Mouse (Mus musculus): ENCODE measurements at regions not wholly inside any gene's neighbourhood (a gene's known extent, or its start where the extent isn't known, plus 50 kb on each side); places are given as distances from the start of the nearest gene placed in this dataset.

GRCm38 (mm10) chr8:79587258-79587657 is 52.2 kb upstream of the Otud4 start:
- DNase-seq, result peak; percentile 71

- peak; percentile 78 for DNase-seq
These were observed 54.5 kb upstream of the Otud4 start for GRCm38 (mm10) chr8:79584966-79585365.

GRCm38 (mm10) chr8:79583326-79583725 is 56.1 kb upstream of the Otud4 start:
- peak; percentile 49 for DNase-seq

GRCm38 (mm10) chr8:79582195-79582594 is 57.2 kb upstream of the Otud4 start:
- DNase-seq, result no peak

- DNase-seq, result peak; percentile 15
These were observed 63.3 kb upstream of the Otud4 start for GRCm38 (mm10) chr8:79576086-79576485.

DNA sequence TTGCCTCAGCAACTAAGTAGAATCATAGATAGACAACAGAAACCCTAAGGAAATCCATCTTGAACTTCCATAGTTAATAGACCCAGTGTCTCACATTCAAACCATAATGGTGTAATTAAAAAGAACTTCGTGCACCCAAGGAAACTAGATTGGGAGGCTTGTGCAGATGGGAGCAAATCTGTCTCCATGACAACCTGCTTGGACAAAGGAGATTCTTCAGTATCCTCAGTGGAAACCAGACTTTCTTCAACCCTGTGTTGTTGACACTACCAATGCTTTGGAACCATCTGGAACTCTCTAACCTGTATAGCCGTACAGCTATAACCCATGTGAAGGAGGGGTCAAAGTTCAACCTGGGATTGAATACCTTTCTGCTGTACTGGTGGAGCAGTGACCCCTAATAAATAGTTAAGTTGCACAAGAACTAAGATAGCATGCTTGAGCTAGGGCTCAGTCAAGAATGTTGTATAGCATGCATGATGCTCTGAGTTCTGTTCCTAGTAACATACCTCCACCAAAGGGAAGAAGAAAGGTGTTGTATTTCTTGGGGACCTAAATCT is 64.2 kb upstream of the Otud4 start:
- no peak for DNase-seq

GRCm38 (mm10) chr8:79573491-79573890 is 65.9 kb upstream of the Otud4 start:
- no peak for DNase-seq

DNA sequence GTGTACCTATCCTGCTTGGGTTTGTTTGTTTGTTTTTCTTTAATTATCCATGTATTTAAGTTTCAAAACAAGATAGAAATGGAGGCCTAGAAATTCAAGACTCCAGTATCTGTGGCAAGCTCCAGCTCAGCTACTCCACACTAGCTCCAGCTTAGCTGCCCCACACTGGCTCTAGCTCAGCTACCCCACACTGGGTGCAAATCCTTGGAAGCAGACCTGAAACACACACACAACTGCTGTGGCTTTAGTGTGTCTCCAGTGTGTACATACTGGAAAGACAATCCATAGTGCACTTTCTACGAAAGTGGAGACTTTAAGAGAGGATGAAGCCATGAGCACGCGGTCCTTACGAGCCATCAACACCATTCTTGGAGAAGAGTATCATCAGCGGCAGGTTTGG is 66.9 kb upstream of the Otud4 start:
- DNase-seq, result no peak

- no peak for DNase-seq
These were observed 76.3 kb upstream of the Otud4 start for GRCm38 (mm10) chr8:79563101-79563500.

DNA sequence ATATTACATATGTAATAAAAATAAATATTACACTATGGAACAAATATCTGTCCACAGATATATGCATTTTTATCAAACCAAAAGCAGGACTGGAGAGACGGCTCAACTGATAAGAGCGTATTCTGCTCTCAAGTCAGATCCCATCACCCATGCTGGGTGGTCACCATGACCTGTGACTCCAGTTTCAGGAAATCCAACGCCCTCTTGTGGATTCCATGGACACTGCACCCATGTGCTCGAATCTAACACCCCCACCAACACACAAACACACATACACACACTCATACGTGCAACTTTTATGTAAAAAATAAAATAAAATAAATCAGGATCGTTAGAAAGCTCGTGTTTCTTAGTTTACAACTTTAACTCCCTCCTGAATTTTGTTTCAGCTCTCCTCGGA is 76.7 kb upstream of the Otud4 start:
- DNase-seq, result no peak

DNA sequence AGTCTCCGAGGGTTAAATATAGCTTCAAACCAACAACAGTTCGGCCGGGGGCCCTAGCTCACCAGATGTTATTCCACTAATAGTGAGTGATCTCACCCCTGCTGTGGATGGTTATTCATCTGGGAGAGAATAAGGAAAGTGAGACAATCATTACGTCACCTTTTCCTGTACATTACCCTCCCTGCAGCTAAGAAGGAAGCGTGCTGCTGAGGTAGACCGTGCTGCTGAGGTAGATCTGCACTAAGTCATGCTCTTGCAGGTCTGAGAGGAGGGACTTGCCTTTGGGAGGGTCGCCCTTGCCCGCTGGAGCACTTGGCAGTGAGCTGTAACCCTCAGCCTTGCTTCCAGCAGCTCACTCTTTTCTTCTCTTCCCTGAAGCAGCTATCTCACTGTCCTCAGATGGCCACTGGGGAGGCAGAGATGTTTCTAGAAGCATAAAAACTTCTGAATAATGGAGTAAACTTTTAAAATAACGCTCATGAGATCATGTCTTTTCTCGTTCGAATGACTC is 77.3 kb upstream of the Otud4 start:
- peak; percentile 7 for DNase-seq

GRCm38 (mm10) chr8:79561269-79562063 is 78.0 kb upstream of the Otud4 start:
- DNase-seq, result no peak

- no peak for DNase-seq
These were observed 79.9 kb upstream of the Otud4 start for GRCm38 (mm10) chr8:79559516-79559915.

GRCm38 (mm10) chr8:79554311-79554710 is 85.1 kb upstream of the Otud4 start:
- DNase-seq, result no peak

DNA sequence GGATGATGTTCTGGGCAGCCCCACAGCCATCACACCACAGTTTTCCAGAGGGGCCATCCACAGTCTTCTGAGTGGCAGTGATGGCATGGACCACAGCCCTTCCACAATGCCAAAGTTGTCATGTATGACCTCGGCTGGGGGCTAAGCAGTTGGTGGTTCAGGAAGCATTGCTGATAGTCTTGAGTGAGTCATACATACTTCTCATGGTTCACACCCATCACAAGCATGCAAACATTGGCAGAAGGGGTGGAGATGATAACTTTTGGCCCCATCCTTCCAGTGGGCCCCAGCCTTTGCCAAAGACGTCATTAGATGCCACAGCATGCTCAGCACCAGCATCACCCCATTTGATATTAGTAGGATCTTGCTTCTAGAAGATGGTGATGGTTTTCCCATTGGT is 89.3 kb upstream of the Otud4 start:
- DNase-seq, result no peak

GRCm38 (mm10) chr8:79548156-79548555 is 91.3 kb upstream of the Otud4 start:
- no peak for DNase-seq

- no peak for DNase-seq
These were observed 93.5 kb upstream of the Otud4 start for GRCm38 (mm10) chr8:79545866-79546373.

DNA sequence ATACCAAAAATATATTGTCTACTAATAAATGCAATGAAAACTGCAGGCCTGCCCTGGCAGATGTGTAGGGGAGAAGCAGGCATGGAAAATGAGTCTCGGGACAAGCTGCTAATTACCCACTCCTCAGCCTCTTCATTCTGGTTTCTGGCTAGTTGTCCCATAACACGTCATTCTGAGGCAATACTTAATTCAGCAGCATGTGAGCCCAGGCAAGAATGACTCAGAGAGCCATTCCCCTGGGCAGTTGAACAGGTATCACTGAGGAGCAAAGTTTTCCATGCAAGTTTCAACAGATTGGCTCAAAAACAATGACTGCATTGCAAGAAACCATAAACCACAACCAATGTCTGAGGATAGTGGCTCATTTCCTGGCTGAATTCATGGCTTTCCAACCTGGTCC is 97.0 kb upstream of the Otud4 start:
- no peak for DNase-seq

GRCm38 (mm10) chr8:79540053-79540452 is 99.4 kb upstream of the Otud4 start:
- DNase-seq, result no peak

GRCm38 (mm10) chr8:79534271-79534889 is 105.0 kb upstream of the Otud4 start:
- peak; percentile 4 for DNase-seq

GRCm38 (mm10) chr8:79529556-79529955 is 109.9 kb upstream of the Otud4 start:
- DNase-seq, result no peak

- no peak for DNase-seq
These were observed 117.4 kb upstream of the Otud4 start for GRCm38 (mm10) chr8:79522040-79522439.

- DNase-seq, result peak; percentile 43
These were observed 119.6 kb upstream of the Smad1 start for GRCm38 (mm10) chr8:79518966-79519365.

DNA sequence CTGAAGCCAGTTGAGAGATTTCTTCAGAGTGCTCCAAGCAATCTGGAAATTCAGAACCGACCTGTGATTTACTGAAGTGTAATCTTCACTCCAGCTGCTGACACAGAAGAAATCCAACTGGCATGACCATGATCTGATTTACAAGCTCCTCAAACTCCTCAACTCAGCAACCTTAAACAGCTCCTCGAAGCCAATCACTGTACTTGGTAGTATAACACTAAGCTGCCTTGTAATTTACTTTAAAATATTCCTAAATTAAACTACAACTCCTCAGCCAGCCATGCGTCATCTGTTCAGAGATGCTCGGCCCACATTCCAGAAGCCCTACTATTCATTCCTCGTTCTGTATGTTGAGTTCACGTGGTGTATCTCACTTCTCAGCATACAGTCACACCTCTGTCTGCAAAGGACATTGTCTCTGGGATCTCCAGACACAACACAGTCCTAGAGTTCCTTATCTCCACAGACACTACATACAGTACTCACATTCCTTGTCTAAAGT is 116.0 kb upstream of the Smad1 start:
- no peak for DNase-seq

All from kidney, postnatal 14 days (tissue).